In genomic region chr5:74536180-74536947, GRCm38 (mm10) we compare ENCODE assay signal across 7 mouse cellular contexts. TPM values are rescaled to one million over a fixed set of nuclear protein-coding genes. Genes with fewer than 3 reads are reported as not detected.
A peak's percentile ranks its signal among the peaks of the same experiment; 100 is the strongest.
DNase-seq lines count a peak whose midpoint lies in the region; ATAC-seq lines count a peak whose summit lies in the region.

No protein-coding gene starts in this region.

- H3K27me3 ChIP-seq in neural tube, embryonic 11.5 days (ENCODE audit: control insufficient read depth, insufficient read depth, low read length), result no peaks in the 10 kb centered on the region
- H3K27me3 ChIP-seq in embryonic facial prominence, embryonic 13.5 days, result no peaks in the 10 kb centered on the region
- H3K27me3 ChIP-seq in limb, embryonic 13.5 days, result no peaks in the 10 kb centered on the region
- H3K27me3 ChIP-seq in stomach, embryonic 16.5 days (ENCODE audit: control insufficient read depth, insufficient read depth, low read length), result no peaks in the 10 kb centered on the region

- ATAC-seq in neural tube, embryonic 11.5 days (ENCODE audit: insufficient read depth, low FRiP score, low TSS enrichment), result no peak
- no peak for ATAC-seq in embryonic facial prominence, embryonic 13.5 days (ENCODE audit: insufficient number of reproducible peaks, insufficient read depth, low FRiP score, low TSS enrichment, low read depth)
- ATAC-seq in limb, embryonic 13.5 days (ENCODE audit: low FRiP score, low read depth), result no peak
- no peak for ATAC-seq in stomach, embryonic 16.5 days (ENCODE audit: insufficient read depth, low FRiP score)
- no peak for ATAC-seq in cerebellum, adult (ENCODE audit: insufficient number of reproducible peaks, low FRiP score, low TSS enrichment)

- H3K36me3 ChIP-seq in neural tube, embryonic 11.5 days (ENCODE audit: control insufficient read depth, insufficient read depth, low read length), result no peaks in the 10 kb centered on the region
- peaks cover 8% of the 10 kb centered on the region for H3K36me3 ChIP-seq in embryonic facial prominence, embryonic 13.5 days
- H3K36me3 ChIP-seq in limb, embryonic 13.5 days, result peaks cover 23% of the 10 kb centered on the region
- no peaks in the 10 kb centered on the region for H3K36me3 ChIP-seq in stomach, embryonic 16.5 days (ENCODE audit: control insufficient read depth, insufficient read depth, low read length)

- 53% methylated on average over 12 of the region's 12 CpGs for WGBS in neural tube, embryonic 11.5 days
- 45% methylated on average over 12 of the region's 12 CpGs for WGBS in embryonic facial prominence, embryonic 13.5 days
- WGBS in limb, embryonic 13.5 days, result 44% methylated on average over 12 of the region's 12 CpGs
- WGBS in stomach, embryonic 16.5 days, result 34% methylated on average over 12 of the region's 12 CpGs

- no peak for DNase-seq in neural tube, embryonic 11.5 days (ENCODE audit: low spot score)
- no peak for DNase-seq in neural tube, embryonic 10.5 days (ENCODE audit: extremely low spot score, low spot score)
- no peak for DNase-seq in frontal cortex, postnatal 10 days (ENCODE audit: low spot score in 2 of 2)

- H3K4me2 ChIP-seq in neural tube, embryonic 11.5 days (ENCODE audit: low read depth), result peak overlapping the region; percentile 67
- peak overlapping the region; percentile 67 for H3K4me2 ChIP-seq in embryonic facial prominence, embryonic 13.5 days
- peak overlapping the region; percentile 79 for H3K4me2 ChIP-seq in limb, embryonic 13.5 days (replicated peaks)
- H3K4me2 ChIP-seq in stomach, embryonic 16.5 days (ENCODE audit: low read depth, low read length), result peak overlapping the region; percentile 79

- peaks cover 9% of the 10 kb centered on the region; the same call in 1 of the 2 replicates for H3K4me1 ChIP-seq in neural tube, embryonic 11.5 days (ENCODE audit: control insufficient read depth, insufficient read depth, low read length)
- peaks cover 19% of the 10 kb centered on the region for H3K4me1 ChIP-seq in embryonic facial prominence, embryonic 13.5 days
- H3K4me1 ChIP-seq in limb, embryonic 13.5 days, result peaks cover 17% of the 10 kb centered on the region
- H3K4me1 ChIP-seq in stomach, embryonic 16.5 days (ENCODE audit: control insufficient read depth, insufficient read depth, low read length), result peaks cover 12% of the 10 kb centered on the region

- no peak overlapping the region for H3K27ac ChIP-seq in neural tube, embryonic 11.5 days (ENCODE audit: low read depth, low read length)
- H3K27ac ChIP-seq in embryonic facial prominence, embryonic 13.5 days, result peak overlapping the region; percentile 95; the same call in 1 of the 2 replicates
- no peak overlapping the region for H3K27ac ChIP-seq in limb, embryonic 13.5 days
- H3K27ac ChIP-seq in stomach, embryonic 16.5 days (ENCODE audit: low read length), result peak overlapping the region; percentile 96; the same call in 1 of the 2 replicates

- peak overlapping the region; percentile 86 for H3K4me3 ChIP-seq in neural tube, embryonic 11.5 days (ENCODE audit: low read depth, low read length)
- peak overlapping the region; percentile 93 for H3K4me3 ChIP-seq in embryonic facial prominence, embryonic 13.5 days
- peak overlapping the region; percentile 91 for H3K4me3 ChIP-seq in limb, embryonic 13.5 days
- H3K4me3 ChIP-seq in stomach, embryonic 16.5 days (replicated peaks; ENCODE audit: low read length), result peak overlapping the region; percentile 71

- H3K9me3 ChIP-seq in neural tube, embryonic 11.5 days (ENCODE audit: control insufficient read depth, low read length), result no peaks in the 10 kb centered on the region
- no peaks in the 10 kb centered on the region for H3K9me3 ChIP-seq in embryonic facial prominence, embryonic 13.5 days
- H3K9me3 ChIP-seq in limb, embryonic 13.5 days, result no peaks in the 10 kb centered on the region
- no peaks in the 10 kb centered on the region for H3K9me3 ChIP-seq in stomach, embryonic 16.5 days (replicated peaks; ENCODE audit: control insufficient read depth, low read length)

- peak overlapping the region; percentile 90 for H3K9ac ChIP-seq in neural tube, embryonic 11.5 days (ENCODE audit: low read length)
- H3K9ac ChIP-seq in embryonic facial prominence, embryonic 13.5 days, result peak overlapping the region; percentile 91
- H3K9ac ChIP-seq in limb, embryonic 13.5 days, result peak overlapping the region; percentile 94
- H3K9ac ChIP-seq in stomach, embryonic 16.5 days (ENCODE audit: low read length), result peak overlapping the region; percentile 95

RNA-seq across cellular contexts. Expression of gene Fip1l1, which starts 1.1 kb away (rescaled TPM):
- polyA plus RNA-seq in neural tube, embryonic 11.5 days (2014; fragmentation: Nextera tagmentation; extraction: Ambion mirVana), result 89.3 and 93.0 TPM in 2 replicates
- polyA plus RNA-seq in embryonic facial prominence, embryonic 13.5 days (2015; fragmentation: Nextera tagmentation; extraction: Ambion mirVana), result 107 and 111 TPM in 2 replicates
- 102 and 110 TPM in 2 replicates for polyA plus RNA-seq in limb, embryonic 13.5 days (2015; fragmentation: Nextera tagmentation; extraction: Ambion mirVana)
- 60.2 and 61.8 TPM in 2 replicates for polyA plus RNA-seq in stomach, embryonic 16.5 days (2015; fragmentation: Nextera tagmentation; extraction: Ambion mirVana)

RNA-seq across cellular contexts. Expression of gene Scfd2, which starts 4.8 kb away (rescaled TPM):
- polyA plus RNA-seq in neural tube, embryonic 11.5 days (2014; fragmentation: Nextera tagmentation; extraction: Ambion mirVana), result 14.7 and 16.2 TPM in 2 replicates
- polyA plus RNA-seq in embryonic facial prominence, embryonic 13.5 days (2015; fragmentation: Nextera tagmentation; extraction: Ambion mirVana), result 17.2 and 20.8 TPM in 2 replicates
- polyA plus RNA-seq in limb, embryonic 13.5 days (2015; fragmentation: Nextera tagmentation; extraction: Ambion mirVana), result 17.1 and 18.7 TPM in 2 replicates
- 20.6 and 25.8 TPM in 2 replicates for polyA plus RNA-seq in stomach, embryonic 16.5 days (2015; fragmentation: Nextera tagmentation; extraction: Ambion mirVana)

Comparison
In these comparisons a context has a peak if more than half of its experiments do, and no peak if none do; other contexts are left out.
1. H3K27ac ChIP-seq: peak in embryonic facial prominence, embryonic 13.5 days (single experiment) and stomach, embryonic 16.5 days (single experiment); none in neural tube, embryonic 11.5 days (single experiment) and limb, embryonic 13.5 days (single experiment).
2. Peak in every context shown above with its lines, with median percentiles within 50 percentile points of each other: H3K4me2 ChIP-seq, H3K4me3 ChIP-seq and H3K9ac ChIP-seq.